Mouse (Mus musculus): ENCODE measurements around the gene Slit3.

DNA sequence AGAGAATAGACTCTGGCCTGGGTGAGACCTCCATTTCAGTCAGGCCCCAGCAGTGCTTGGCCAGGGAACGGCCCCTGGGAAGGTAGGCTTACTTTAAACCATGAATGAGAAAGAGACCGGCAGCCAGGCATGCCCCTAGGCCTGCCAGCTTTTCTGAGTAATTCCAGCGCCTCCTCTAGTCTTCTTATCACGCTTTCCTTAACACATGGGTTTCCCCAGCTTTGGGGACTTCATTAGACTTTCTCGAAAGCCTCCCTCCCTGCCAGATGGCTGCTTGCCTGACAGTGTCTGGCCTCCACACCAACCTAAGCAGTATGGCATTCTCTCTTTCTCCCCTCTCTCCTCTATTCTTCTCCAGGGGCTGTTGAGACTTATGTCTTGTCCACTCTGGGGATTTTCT, 24.5 kb upstream of the Slit3 start:
- no peak for TF ChIP-seq GATA1 (IDR thresholded peaks at IDR 0.05; ENCODE audit: borderline replicate concordance, low read length)
- TF ChIP-seq FLI1 (IDR thresholded peaks at IDR 0.05; ENCODE audit: low read length): no peak
